Mouse (Mus musculus): Measurements from ENCODE around the gene Rap2b.

Gene Rap2b

DNA sequence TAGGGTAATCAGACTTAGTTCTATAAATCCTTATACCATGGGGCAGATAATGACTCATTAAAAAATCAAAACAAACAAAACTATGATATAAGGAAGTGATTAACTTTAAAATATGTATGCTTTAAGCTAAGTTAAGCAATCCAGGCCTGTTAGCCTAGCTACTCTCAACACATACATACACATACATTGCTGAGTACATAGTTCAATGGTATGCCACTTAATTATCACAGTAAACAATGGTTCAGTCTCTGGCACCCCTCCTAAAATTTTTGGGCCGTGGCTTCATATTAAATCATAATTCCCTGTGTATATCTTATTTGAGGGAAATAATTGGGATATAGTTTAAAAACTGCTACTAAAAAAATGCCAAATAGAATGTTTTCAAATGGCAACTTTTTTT lies at the start of gene Rap2b:
Gene Rap2b, plus strand, starts transcription at position 301 of the 400 bp plus-strand sequence.
- no peak for DNase-seq

DNA sequence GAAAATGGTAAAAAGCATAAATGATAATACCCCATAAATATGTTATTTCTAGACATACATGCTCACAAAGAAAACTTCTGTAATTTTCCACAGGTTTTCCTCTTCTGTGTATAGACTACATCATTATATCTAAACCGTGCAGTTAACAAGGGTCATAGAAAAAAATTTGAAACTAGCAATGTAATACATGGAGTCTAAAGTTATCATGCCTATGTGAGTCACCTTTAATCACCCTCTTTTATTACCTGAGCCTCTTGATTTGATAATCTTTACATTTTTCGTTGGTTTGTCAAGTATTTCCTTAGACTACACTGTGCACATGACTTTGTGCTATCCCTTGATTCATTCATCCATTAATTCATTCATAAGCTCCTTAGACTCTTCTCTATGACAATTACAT lies 46.4 kb upstream of the Rap2b start:
- DNase-seq: no peak

DNA sequence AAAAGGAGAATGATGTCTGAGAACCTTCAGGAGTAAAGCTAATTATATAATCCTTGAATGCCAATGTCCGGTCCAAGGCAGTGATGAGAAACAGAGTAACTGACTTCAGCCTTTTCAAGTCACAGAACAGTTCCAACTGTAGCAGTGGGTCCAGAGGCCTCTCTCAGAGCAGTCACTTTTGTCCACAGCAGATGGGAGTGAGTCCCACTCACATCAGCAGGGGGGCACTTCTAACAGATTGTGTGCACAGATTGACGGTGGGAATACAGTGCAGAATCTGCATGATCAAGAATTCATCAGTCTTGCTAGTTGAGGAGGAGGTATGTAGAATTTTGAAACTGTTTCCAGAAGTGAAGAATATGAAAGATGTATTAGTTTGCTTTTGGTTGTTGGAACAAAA lies 41.4 kb upstream of the Rap2b start:
- no peak for DNase-seq

DNA sequence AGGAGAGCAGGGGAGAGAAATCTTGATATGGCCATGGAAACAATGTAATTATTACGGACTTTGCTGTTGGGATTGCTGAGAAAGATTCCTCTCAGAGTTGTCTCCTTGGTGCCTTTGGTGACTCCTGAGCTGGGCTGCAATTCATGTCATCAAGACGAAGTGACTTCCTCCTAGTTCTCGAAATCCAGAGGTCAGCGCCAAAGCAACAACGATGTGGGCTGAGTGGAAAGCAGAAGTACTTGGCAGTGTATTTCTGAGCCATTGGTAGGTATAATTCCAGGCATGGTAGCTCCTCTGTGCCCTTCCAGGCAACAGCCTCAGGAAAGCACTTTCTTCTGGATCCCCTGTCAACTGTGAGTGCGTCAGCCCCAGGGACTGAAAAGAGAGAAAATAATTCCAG lies 39.8 kb upstream of the Rap2b start:
- DNase-seq: peak; percentile 16 to 18

DNA sequence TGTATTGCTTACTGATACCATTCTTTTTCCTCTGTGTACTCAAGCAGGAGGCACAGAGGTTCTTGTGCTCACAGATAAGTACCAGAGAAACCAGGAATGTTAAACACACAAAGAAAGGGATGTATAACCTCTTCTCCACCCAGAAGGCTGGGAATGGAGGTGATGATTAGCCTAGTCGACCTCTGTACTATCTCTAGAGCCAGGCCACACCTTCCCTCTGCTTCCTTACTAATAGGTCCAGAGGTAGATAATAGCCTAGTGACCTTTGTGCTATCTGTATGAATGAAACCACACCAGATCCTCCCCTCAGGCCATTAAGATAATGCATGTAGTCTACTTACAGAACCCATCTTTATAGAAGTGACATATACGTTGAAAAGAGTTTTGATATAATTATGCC lies 25.2 kb upstream of the Rap2b start:
- DNase-seq: no peak

DNA sequence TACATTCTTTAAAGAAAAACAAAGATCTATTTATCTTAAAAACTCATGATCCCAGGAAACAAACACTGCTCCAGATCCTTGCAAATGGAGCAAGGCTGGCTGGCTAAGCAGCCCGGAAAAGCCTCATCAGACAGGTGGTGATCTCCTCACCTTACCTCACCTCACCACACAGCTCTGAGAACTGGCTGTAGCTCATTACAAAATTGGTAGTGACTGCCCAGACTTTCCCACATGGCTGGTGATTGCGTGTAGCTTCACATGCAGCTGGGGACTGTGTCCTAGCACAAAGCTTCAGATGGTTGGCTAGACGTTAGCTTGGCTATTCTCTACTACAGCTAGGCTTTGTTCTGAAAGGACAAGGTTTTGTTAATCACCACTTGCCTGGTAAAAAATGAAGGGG lies 24.2 kb upstream of the Rap2b start:
- DNase-seq: no peak

DNA sequence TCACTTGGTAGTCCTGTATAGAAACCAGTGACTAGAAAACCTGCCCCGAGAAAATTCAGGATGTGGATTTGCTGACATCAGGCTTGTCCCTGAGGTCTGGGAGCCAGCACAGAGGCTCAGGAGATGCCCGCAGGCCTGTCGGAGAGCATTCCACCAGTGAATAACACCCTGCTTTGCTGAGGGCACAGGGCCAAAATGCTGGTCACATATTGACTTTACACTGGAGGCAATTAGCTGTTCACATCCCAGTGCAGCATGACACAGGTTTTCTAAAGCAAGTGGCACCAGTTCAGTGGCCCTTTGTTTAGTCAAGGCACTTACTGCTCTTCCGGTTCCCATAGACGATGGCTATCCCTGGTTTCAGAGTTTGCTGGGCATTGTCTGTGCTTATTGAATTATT lies 21.1 kb upstream of the Rap2b start:
- no peak for DNase-seq

DNA sequence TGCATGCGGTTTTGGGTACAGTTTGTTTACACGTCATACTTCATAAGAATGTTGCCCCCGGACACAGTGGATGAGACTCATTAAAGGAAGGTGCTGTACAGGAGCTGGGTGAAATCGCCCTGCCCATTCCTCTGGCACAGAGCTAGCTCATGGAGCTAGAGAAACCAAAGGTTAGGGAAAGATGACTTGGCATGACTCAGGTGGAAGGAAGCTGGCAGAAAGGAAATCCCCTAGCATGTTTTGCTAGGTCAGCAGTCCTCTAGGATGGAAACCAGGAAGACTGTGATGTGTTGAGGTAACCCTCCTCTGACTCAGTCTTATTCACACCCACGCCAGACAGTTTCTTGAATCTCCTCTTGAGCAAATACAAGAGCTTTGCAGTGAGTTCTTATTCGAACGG lies 17.4 kb upstream of the Rap2b start:
- peak in 1 of 2 experiments; percentile 14 for DNase-seq

DNA sequence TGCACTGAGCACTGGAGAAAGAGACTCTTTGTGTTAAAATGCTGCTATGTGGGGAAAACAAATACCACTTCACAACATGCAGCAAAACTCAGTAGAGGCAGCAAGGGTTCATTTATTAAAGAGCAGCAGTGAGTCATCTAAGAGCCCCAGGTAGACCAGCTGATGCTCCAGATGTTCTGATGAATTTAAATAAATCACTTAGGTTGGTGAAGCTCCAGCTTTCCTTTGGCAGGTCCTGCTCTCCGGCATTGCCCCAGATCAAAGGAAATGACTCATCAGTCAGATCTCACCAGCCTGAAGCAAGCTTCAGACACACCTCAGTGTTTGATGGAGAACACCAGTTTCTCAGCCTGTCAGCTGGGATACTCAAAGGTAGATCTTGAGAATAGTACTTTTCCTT lies 15.8 kb upstream of the Rap2b start:
- no peak for DNase-seq

DNA sequence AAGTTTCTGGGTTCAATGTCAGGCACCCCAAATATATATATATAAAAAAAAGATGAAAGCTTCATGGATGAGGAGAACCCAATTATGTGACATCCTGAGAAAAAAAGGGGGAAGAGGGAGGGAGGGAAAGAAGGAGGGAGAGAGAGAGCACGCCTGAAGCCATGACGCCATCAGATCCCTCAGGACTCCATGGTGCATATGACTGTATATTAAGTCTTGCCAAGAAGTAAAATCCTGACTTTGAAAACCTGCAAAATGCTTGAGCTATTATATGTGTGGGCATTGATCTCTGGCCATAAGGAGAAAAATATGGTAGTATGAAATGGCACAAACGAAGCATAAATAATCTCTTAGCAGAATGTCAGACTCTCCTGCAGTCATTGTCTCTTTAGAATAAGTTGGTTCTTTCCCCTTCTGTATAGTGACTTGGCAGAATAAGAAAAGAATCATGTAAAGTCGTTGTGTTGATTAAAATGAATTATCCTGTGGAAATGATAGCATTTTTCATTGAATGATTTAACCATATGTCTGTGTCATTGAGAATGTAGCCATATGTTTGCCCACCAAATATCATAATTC lies 13.3 kb upstream of the Rap2b start:
- no peak for DNase-seq

DNA sequence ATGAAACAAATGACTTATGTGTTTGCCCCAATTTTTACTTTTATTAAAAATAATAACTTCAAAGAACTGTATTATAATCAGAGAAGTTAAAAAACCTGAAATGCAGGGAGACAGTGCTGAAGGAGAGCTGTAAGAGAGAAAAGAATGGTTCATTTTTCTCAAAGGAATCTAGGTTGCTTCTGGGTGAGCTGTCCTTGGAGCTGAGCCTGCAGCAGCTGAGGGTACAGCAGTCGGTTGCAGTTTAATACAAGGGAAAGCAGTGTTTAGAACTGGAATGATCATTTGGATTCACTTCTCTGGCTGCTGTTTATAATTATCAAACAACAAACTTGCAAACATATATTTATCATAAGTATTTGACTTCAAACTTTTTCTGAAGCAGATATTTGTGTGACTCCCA lies 12.0 kb upstream of the Rap2b start:
- DNase-seq: no peak

DNA sequence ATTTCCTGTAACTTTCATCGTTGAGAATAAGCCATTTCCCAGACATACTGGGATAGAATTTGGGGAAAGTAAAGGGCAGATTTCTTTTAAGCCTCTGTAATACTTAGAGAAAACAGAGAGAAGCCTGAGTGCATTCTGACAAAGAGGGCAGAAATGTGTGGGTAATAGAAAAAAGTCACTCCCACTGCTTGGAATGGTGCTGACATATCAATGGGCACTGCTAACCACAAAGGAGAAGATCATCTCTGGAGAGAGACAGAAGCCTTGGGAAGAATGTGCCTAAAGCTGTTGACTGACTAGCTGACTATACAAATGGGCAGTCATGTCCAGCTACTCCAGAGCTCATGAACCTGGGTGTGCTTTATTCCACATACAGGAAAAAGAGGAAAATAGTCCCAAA lies 6.0 kb upstream of the Rap2b start:
- DNase-seq: no peak

DNA sequence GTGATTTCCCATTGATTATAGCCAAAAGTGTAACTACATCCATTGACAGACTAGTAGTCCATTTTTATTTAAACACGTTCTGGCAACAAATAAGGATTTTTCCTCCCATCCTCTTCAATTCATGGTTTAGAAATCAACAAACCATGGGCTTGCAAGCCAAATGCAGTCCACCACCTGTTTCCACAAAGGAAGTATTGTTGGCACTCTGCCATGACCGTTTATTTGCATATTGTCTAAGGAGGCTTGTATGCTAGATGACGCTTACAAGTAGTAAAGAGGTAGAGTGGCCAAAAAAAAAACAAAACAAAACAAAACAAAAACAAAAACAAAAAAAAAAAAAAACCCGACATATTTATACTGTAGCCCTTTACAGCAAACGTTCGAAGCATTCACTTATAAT lies 3.3 kb upstream of the Rap2b start:
- no peak for DNase-seq

DNA sequence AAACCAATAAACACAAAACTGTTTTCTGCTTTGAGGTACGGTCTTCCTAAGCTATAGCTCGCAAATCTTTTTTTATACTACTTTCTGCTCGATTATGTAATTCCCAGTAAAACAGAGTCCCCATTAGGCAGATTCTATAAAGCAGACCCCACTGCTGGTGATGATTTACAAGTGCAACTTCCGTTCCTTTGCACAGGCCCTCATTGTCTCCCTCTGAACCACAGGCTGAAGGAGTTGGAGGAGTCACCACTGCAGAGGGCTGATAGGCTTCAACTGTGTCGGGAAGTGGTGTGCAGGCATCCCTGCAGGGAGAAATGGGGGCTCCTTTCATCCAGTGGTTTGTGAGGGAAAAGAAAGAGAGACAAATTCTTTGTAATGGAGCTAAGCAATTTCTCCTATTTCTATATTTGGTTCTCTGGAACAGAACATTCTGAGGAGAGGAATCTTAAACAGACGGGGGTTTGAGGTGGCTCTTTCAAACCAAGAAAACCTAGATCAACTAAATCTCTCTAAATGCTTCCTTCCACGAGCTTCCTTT lies 2.6 kb upstream of the Rap2b start:
- no peak for DNase-seq

DNA sequence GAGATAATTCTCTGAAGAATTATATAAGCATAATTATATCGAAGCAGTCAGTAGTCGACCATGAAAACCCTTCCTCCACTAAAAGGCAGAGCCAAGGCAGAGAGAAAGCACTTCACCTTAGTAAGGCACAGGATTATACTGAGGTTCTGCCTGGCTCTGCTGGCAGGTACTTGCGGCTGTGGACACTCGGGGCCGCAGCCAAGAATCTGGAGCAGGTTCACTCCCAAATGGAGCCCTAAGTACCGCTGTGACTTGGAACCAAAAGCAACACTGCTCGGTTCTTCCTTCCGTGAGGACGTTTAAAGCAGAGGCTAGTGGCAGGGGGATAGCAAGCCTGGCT lies 1.4 kb downstream of the Rap2b start:
- DNase-seq: peak; percentile 47 to 50

DNA sequence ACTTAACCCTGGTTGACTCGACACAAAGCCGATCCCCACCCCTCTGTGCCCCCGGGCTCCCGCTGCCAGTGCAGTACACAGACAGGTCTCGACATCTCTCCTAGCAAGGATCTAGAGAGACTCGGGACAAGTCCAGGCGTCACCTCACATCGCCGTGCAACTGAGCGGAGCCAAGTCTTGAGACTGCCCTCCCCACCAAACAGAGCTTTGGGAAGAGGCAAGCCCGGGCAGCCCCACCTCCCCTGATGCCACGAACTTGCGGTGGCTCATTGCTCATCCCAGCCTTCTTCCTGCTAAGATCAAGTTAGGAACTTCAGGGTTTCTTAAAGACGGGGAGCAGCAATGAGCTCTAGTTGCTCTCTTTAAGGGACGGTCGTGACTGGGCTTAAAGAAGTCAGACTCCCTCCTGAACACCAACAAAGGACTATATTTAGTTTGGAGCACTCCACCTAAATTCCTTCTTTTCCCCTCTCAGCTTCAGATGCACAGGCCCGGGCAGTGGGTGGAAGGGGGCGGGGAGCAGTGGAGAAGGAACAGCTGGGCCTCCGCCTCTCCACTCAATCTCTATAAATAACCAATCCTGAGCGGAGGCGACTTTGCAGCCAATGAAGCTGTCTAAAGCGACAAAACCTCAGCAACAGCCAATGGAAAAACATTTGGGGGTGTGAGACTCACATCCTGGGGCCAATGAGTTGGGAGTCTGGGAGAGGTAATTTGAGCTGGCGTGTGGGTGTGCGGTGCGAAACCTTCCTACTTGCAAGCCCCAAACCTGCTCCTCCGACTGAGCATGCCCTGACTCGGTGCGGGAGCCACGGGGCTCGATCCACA lies 1.9 kb downstream of the Rap2b start:
- DNase-seq: peak; percentile 93 to 94

DNA sequence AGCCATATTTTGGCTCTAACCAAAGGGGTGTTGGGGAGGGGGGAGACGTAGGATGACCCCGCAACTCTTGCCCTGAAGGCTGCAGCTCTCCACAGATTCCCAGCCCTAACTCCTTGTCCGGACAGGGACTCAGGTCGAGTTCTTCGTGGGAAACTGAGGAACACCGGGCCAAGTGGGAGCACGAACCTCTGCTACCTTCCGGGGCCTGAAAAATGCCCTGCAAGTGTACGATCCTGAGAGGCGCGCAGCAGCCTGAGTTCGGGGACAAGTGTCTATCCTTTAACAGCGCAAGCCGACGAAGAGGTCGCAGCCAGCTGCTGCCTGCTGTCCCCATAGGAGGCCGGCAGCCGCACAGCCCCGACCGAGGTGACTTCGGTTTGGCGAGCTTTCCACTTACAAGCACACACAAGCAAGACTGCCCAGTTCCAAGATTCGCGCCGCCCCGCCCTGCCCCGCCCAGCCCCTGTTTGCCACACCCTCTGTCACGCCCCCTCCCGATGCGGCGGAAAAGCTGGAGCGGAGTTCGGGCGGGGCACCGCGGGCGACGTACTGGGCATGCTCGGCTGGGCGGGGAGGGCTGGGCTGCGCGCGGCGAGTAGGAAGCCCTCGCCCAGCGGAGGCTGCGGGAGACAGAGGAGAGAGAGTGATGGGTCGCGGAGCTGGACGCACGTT lies 2.7 kb downstream of the Rap2b start:
- peak; percentile 90 to 93 for DNase-seq

DNA sequence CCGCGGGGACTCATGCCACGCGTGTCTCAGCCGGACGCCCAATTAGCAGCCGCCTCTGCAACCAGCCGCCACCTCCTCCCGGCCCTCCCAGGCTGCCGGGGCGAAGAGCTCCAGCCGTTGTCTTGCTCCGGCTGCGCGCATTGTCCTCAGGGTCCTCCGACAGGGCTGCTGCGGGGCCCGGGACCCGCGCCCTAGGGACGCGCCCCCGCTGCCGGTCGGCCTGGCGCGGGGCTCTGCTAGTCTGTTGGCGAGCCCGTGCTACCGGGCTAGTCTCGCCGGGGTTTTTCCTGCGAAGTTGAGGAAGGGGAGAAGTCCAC lies 3.2 kb downstream of the Rap2b start:
- no peak for DNase-seq

DNA sequence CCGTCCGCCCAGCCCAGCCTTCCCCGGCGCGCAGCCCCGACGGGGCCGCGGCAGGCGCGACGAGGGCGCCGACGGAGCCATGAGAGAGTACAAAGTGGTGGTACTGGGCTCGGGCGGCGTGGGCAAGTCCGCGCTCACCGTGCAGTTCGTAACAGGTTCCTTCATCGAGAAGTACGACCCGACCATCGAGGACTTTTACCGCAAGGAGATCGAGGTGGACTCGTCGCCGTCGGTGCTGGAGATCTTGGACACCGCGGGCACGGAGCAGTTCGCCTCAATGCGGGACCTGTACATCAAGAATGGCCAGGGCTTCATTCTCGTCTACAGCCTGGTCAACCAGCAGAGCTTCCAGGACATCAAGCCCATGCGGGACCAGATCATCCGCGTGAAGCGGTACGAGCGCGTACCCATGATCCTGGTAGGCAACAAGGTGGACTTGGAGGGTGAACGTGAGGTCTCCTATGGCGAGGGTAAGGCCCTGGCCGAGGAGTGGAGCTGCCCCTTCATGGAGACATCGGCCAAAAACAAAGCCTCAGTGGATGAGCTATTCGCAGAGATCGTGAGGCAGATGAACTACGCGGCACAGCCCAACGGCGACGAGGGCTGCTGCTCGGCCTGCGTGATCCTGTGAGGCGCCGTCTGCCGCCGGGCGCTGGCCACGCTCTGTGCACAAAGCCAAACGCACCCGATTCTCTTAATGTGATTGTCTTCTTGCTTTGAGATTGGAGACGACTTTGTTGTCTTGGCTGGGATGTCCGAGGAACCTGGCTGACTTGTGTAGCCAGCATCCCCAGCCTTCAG lies 3.7 kb downstream of the Rap2b start:
- peak; percentile 26 to 34 for DNase-seq

DNA sequence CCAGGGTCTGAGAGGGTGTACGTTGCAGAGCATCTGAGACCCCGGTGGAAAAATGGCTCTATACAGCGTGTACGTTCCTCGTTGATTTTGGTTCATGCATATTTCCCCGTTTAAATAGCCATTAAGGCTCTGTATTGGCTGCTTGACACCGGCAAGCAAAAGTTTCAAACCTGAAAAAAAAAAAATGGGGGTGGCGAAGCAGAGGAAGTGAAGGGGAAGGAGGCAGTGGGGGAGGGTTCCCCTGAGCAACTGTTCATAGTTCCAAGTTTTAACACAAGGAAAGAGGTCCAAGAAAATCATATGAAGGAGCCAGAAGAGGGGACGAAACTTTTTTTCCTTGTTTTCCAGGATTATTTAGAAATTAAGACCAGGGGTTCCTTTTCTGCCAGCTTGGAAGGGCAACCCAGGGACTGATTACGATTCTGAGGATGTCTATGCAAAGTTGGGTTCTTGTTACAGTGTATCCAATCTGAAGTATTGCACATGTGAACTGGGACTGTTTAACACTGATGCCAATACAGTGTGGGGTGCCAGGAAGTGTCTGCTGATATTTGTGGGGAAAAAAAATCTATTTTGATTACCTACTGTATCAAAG lies 4.4 kb downstream of the Rap2b start, which contains the start of gene B430305J03Rik:
Gene B430305J03Rik, minus strand, starts transcription at position 173 of the 595 bp plus-strand sequence.
- DNase-seq: peak; percentile 14 to 24

DNA sequence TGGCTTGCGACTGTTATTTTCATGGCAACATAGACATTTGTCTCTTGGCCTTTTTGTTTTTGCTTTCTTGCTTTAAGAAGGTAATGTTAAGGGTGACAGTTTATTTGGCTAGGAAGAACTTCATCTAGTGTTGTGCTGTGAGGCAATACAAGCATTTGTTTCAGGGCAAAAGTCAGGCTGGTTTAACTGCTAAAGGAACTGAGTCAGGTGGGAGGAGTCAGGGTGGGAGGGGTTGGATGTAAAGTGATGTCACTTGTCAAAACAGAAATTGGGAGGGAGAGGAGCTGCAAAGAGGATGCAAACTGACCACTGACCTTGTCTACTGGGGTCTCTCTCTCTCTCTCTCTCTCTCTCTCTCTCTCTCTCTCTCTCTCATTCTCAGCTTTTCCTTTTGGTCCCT lies 7.0 kb downstream of the Rap2b start:
- DNase-seq: peak; percentile 33 to 39

DNA sequence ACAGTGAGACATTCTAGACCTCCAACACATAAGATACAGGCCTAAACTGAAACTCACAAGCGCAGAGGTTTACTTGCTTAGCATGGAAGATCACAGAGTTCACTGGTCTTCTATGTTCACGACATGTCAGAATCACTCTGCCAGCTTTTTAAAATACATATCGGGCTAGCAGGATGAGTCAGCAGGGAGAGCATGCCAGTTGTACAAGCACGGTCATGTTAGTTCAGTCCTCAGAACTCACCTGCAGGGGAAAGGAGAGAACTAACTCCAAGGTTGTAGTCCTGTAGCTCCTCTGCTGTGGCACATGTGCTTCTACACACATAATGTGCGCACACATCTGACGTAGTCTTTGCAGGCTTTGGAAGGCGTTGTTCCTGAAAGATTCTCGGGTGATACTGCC lies 14.6 kb downstream of the Rap2b start:
- no peak for DNase-seq

DNA sequence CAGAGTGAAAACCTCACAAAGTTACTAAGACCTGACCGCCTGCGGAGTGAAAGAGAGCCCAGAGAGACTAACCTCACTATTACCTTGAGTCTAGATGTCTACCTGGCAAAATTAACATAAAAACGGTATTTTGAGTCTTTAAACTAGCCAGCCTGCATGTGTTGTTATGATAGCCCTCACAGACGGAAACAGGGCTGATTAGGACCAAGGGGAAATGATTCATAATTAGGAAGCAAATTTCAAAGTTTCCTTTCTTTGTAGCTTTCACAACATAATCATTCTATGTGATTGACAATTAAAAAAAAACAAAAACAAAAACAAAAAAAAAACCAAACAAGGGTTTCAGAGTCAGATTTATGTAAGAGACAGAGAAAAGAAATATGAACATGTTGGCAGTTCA lies 24.9 kb downstream of the Rap2b start:
- DNase-seq: no peak
